Mouse (Mus musculus) spleen, adult 12 weeks (tissue): ENCODE results near the gene Acads.
"Not testable (repeated sequence)": the region's sequence is repeated elsewhere in the genome, so short reads cannot be mapped to it uniquely, and the experiment has no call there.

Source experiments
- DNase-seq: peaks from one replicate; pipeline ENCODE4 v3.0.0; 2022; ENCODE audit warnings: low spot score

Gene Acads

GRCm38 (mm10) chr5:115149675-115150459 is 30.7 kb upstream of the Acads start:
- no peak for DNase-seq

DNA sequence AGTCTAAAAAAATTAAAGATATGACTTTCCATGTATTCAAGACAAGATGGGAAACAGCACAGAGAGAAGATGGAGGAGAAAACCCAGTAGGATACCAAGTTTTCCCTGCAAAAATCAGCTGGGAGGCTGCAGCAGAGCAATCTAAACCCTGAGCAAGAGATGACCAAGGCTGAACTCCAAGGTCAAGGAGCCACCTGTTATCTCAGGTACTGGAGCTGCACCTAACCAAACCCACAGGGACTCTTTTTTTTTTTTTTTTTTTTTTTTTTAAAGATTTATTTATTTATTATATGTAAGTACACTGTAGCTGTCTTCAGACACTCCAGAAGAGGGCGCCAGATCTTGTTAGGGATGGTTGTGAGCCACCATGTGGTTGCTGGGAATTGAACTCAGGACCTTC is 29.7 kb upstream of the Acads start:
- not testable (repeated sequence) for DNase-seq

DNA sequence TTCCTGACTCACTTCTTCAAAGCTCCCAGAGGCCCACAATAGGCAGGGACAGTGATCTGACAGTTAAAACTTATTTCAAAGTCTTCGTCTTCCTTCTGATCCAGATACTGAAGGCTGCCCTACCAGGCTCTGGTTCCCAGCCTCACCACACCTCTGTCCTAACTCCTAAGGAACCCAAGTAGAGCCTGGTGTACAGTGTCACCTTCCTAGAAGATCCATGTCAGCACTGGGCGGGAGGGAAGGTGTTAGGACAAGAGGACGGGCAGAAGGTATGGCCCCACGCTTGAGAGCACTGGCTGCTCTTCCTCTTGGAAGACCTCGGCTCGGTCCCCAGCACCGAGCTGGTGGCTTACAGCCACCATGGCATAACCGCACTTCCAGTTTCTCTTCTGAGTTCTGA is 29.2 kb upstream of the Acads start:
- no peak for DNase-seq

- DNase-seq = no peak
Measured at GRCm38 (mm10) chr5:115147388-115147787, 28.2 kb upstream of the Acads start.

DNA sequence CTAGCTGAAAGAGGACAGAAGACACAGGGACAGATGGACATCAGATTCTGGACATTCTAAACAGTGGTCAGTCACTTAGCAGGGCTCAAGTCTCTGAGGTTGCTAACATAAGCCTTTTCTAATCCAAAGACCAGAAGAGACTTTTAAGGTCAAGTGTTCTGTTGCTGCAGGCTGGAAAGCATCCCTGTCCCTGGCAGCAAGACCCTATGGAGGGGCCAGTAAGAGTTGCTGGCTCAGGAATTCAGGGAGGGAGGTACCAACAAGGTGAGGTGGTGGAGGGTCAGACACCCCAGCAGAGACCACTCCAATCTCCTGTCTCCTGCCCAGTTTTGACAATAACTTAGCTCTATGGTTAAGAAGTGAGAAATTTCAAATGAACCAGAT is 27.6 kb upstream of the Acads start:
- no peak for DNase-seq

DNA sequence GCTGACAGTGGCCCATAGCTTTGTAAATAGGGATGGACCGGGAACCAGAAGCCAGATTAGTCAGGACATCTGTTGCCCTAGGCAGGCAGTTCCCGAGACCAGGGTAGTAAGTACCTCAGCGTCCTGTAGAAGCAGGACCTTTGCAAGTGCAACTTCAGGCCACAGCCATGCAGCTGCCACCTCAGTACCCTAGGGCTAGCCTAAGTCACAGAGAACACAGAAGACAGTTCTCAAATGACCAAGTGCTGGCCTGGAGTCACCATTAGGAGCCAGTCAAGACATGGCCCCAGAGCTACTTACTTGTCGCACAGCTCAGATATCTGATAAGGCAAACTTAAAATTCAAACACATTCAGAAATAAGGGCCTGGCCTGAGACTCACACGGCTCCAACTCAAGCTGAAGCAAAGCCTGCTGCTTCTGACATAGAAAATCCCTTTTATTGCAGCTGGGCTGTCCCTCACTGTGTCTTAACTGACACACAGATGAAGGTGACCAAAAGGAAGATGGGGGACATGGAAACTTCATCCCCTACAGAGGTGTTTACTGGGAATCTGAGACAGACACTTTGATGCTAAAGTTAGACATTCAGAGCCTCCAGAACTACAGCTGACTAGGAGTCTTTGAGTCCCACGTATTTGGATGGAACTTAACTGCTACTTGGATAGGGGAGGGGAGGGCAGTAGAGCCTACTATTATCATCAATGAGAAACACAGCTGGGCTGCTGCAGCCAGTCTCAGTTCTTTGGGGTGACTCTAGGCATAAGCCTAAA is 27.0 kb upstream of the Acads start:
- DNase-seq = no peak

GRCm38 (mm10) chr5:115145253-115145968 is 26.3 kb upstream of the Acads start:
- DNase-seq = no peak

DNA sequence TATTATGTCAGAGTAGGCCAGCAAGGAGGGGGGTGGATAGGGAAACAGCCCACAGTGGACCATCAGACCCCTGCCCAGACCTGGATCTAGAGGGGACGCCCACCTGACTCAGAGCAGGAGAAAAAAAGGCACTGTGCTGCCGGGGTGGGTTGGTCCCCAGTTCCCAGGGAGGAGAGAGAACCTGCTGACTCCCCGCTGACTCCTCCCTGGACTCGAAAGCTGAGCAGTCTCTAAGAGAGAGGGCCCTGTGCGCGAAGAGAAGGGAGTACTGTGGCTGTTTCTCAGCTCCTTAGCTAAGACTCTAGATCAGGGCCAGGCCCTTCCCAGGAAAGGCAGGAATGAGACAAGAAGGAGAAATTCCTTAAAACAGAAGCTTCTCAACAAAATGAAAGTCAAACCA is 25.3 kb upstream of the Acads start:
- DNase-seq = no peak

- DNase-seq = no peak
Measured at GRCm38 (mm10) chr5:115143552-115143951, 24.4 kb upstream of the Acads start.

DNA sequence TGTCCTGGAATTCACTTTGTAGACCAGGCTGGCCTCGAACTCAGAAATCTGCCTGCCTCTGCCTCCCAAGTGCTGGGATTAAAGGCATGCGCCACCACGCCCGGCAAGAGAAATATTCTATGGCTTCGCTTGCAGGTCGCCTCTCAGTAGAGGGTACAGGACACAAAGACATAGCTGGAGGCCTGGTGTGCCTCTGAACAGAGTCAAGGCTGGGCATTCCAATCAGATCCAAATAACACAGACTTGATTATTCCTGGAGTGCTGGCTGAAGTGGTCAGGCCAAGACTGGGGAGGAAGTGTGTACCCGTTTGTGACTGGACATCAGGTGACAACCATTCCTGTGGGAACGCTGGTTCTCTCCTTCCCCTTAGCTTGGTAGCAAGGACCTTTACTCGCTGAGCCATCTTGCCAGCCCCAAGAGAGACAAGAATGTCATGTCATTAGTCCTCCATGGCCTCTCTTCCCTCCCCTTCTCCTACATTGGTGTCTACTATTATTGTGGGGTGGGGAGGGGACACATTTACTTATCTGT is 23.1 kb upstream of the Acads start:
- no peak for DNase-seq

- no peak for DNase-seq
Measured at GRCm38 (mm10) chr5:115140726-115141125, 21.6 kb upstream of the Acads start.

GRCm38 (mm10) chr5:115139124-115139523 is 20.0 kb upstream of the Acads start:
- DNase-seq = no peak

- peak; percentile 88 for DNase-seq
Measured at GRCm38 (mm10) chr5:115134234-115135165, 15.4 kb upstream of the Acads start, which contains the start of gene Unc119b. Gene Unc119b, minus strand, starts transcription at chr5:115134975.

DNA sequence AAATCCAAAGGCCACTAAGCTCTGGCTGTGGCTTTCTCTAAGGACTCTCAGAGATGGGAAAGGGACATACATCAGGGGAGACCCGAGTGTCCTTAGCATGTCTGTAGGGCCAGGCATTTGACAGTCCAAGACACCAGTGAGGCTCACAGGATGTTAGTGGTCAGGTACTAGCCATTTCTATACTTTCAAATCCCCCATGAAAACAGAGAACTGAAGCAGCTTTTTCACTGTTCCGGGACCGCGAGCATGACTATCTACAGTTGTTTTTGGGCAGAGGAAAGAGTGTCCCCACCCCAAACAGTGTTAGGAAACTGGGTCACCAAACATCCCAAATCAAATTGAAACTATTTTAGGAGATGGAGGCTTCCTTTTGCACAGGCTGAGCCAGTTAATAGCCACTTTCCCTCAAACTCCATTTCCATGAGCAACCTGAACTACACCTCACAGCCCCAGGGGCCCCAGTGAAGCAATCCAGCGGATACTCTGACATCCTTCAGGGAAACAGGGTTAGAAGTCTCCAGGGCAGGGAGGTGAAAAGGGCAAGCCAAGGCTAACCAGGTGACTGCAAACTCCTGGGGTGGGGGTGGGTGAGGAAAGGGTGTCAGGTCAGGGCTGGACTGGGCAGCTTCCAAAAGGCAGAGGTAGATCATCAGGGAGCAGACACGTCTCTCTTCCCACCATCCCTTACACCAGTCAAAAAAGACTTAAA is 14.4 kb upstream of the Acads start:
- DNase-seq = no peak

- no peak for DNase-seq
Measured at GRCm38 (mm10) chr5:115132465-115132864, 13.3 kb upstream of the Acads start.

- DNase-seq = no peak
Measured at GRCm38 (mm10) chr5:115129328-115129727, 10.2 kb upstream of the Acads start.

GRCm38 (mm10) chr5:115127421-115128179 is 8.5 kb upstream of the Acads start:
- DNase-seq = no peak

DNA sequence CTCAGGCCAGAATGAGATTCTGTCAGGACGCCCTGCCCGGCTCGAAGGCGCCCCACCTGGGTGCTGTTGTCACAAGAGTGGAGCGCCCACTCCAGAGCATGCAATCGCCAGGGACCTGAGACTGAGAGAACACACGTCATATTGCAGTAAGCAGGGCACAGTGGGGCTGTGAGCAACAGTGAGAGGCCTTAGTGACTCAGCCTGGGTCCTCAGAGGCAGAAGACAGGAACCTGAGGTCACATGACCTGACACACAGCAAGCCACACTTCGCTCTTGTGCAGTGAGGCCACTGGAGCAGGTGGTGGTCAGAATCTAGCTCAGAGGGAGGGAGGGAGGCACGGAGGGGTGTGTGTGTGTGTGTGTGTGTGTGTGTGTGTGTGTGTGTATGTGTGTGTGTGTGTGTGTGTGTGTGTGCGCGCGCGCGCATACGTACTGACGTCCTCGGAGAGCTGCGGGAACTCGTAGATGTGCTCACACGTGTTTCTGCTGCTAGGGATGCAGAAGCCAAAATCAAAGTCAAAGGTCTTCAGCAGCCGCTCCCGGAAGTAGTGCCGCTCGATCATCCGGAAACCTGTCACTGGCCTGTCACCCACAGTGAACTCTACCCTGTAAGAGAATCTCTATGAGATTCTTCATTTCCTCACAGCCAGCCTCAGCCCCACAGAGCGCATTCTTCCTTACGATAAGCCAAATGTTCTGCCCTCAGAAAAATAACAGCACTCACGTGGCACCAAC is 7.6 kb upstream of the Acads start:
- no peak for DNase-seq

GRCm38 (mm10) chr5:115125211-115125871 is 6.2 kb upstream of the Acads start:
- DNase-seq = peak; percentile 61
